Mouse (Mus musculus) layer of hippocampus, adult 2 months (tissue): ENCODE measurements at regions not wholly inside any gene's neighbourhood (a gene's known extent, or its start where the extent isn't known, plus 50 kb on each side); places are given as distances from the start of the nearest gene placed in this dataset.
"Not testable (repeated sequence)": the region's sequence is repeated elsewhere in the genome, so short reads cannot be mapped to it uniquely, and the experiment has no call there.

ENCODE experiments used
- DNase-seq, 2 experiments: peaks; one replicate each; pipeline ENCODE4 v3.0.0; 2022; ENCODE audit warnings: low spot score in 2 of 2
- H3K27ac ChIP-seq: fragments of 200-600 bp; 2 replicates; pipeline ENCODE4 v1.8.1; 2022
- H3K4me3 ChIP-seq: fragments of 200-600 bp; 2 replicates; pipeline ENCODE4 v1.8.1; 2022; ENCODE audit warnings: mild to moderate bottlenecking
- CTCF ChIP-seq: fragments of 200-600 bp; conservative IDR thresholded peaks from 2 replicates; pipeline ENCODE4 v1.8.1; 2022; ENCODE audit warnings: antibody characterized with exemption, mild to moderate bottlenecking, moderate library complexity

GRCm38 (mm10) chr1:181262496-181262895, 50.7 kb upstream of the Wdr26 start:
- no peak for TF ChIP-seq CTCF
- H3K27ac ChIP-seq = no peak overlapping the region
- no peak overlapping the region for H3K4me3 ChIP-seq
- DNase-seq = no peak

DNA sequence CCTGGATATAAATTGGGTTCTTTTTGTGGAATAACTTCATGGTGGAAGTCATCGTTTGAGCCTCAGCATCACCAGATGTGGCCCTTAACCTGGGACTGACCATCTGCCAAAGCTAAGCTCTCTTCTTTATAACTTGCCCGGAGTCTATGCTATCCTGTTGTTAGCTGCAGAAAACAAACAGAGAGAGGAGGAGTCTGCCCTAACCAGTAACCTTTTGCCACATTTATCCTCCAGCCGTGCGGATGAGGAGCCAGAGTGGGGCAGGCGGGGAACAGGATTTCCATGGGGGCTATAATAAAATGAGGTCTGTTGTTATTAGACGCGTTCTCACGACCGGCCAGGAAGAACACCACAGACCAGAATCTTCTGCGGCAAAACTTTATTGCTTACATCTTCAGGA, 51.4 kb upstream of the Wdr26 start:
- no peak for TF ChIP-seq CTCF
- no peak overlapping the region for H3K4me3 ChIP-seq
- H3K27ac ChIP-seq = no peak overlapping the region
- DNase-seq = no peak

- not testable (repeated sequence) for H3K27ac ChIP-seq, H3K4me3 ChIP-seq, DNase-seq
These were observed 58.7 kb upstream of the Wdr26 start for GRCm38 (mm10) chr1:181270469-181270868.

GRCm38 (mm10) chr1:181271164-181271563, 59.4 kb upstream of the Wdr26 start:
- TF ChIP-seq CTCF = no peak
- no peak for DNase-seq
- Histone ChIP-seq H3K27ac (no peak overlapping the region), H3K4me3 (no peak overlapping the region)

DNA sequence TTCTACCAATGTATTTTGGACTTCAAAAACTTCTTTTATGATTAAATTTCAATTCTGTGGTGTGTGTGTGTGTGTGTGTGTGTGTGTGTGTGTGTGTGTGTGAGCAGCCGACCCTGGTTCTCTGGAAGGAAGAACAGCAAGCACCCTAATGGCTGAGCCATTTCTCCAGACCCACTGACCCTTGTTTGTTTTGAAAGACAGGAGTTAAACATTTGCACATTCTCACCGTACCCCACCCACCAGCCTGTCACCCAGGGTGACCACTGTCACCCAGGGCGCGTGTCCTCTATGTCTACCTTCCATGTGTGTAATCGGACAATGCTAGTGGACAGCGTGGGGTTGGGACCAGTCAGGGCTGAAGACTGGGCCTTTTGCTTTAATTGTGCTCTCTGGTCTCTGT, 60.0 kb upstream of the Wdr26 start:
- TF ChIP-seq CTCF = no peak
- H3K4me3 ChIP-seq = no peak overlapping the region
- H3K27ac ChIP-seq = no peak overlapping the region
- no peak for DNase-seq

DNA sequence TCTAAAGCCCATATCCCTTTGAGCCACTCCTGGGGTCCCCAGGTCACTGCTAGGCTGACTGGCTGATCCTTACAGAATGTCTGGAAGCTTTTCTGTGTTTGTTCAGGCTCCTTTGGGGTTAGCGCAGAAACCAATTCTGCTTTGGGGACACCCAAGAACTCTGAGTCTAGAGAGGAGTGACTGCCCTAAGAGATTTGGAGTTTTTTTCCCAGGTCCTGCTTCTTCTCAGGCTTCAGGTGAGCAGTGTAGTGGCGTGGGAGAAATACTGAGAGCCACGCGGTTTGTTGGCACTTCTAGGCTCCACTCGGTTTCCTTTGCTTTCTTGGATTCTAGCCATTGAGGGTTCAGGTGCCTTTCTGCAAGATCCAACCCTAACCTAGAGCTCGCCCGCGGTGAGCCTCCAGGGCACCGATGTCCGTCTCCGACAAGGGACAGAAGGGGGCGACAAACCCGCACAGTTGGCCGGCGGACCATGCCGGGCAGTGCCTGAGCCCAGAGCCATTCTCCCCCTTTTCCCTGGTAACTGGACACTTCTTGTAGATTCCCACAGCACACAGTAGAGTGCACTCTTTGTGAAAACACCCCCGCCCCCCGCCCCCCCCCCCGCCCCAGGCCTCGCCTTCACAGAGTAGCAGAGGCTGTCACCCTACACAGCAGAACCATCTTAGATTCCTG, 61.0 kb upstream of the Wdr26 start:
- H3K4me3 ChIP-seq = no peak overlapping the region
- peak; percentile 85 for TF ChIP-seq CTCF
- no peak overlapping the region for H3K27ac ChIP-seq
- peak; percentile 74 to 87 for DNase-seq

DNA sequence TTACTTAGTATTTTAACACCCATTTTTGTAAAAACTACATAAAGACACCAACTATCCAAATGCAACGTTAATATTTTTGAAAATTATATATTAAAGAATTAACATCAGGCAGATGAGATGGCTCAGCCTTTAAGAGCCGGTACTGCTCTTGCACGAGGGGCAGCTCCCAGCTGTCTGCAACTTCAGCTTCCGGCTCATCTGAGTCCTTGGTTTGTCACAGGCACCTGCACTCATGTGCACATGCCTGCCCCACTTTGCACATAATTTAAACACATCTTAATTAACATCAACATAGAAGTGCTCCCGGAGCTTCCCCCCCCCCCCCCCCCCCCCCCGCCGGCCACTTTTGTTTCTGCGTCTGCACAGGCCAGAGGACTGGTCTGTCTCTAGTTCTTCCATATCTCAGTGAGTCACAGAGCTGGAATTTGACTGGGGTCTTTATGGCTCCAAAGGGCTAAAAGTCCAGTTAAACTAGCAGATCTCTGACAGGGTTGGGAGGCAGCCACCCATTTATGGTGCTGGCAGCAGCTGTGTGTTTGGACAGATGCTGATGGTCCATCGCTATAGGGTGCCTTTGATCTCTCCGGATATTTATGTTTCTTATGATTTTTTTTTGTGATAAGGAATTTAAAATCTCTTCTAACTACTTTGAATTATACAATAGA, 61.9 kb upstream of the Wdr26 start:
- no peak for TF ChIP-seq CTCF
- no peak overlapping the region for H3K27ac ChIP-seq
- DNase-seq = no peak
- H3K4me3 ChIP-seq = no peak overlapping the region

- DNase-seq = no peak
- no peak overlapping the region for H3K4me3 ChIP-seq
- TF ChIP-seq CTCF = peak; percentile 47
- H3K27ac ChIP-seq = no peak overlapping the region
These were observed 69.0 kb upstream of the Wdr26 start for GRCm38 (mm10) chr1:181280826-181281225.

GRCm38 (mm10) chr1:181282986-181283385, 69.4 kb upstream of the Cnih3 start:
- DNase-seq, H3K4me3 ChIP-seq, H3K27ac ChIP-seq: not testable (repeated sequence)

GRCm38 (mm10) chr1:181283539-181283938, 68.9 kb upstream of the Cnih3 start:
- DNase-seq, H3K4me3 ChIP-seq, H3K27ac ChIP-seq: not testable (repeated sequence)

- peak; percentile 64 for TF ChIP-seq CTCF
- no peak overlapping the region for H3K4me3 ChIP-seq
- H3K27ac ChIP-seq = no peak overlapping the region
- no peak for DNase-seq
These were observed 67.9 kb upstream of the Cnih3 start for GRCm38 (mm10) chr1:181284301-181285197.

DNA sequence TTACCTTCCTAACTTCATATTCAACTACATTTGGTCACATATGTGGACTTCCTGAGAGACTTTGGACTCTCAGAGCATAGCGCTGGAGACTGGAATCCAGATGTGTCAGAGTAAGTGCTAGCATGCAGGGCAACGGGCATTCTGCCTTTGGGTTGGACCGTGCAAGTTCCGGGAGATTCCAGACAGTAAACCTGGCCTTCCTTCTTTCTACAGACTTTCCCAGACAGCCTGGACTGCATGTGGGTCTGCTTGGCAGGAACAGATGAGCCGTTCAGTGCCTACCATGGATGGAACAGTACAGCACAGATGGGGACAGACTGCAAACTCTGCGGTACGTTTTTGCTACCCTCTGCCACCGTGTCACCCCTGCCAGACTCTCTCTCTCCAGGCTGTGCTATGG, 66.8 kb upstream of the Cnih3 start:
- no peak overlapping the region for H3K4me3 ChIP-seq
- DNase-seq = peak; percentile 19 to 29
- H3K27ac ChIP-seq = no peak overlapping the region
- TF ChIP-seq CTCF = no peak

DNA sequence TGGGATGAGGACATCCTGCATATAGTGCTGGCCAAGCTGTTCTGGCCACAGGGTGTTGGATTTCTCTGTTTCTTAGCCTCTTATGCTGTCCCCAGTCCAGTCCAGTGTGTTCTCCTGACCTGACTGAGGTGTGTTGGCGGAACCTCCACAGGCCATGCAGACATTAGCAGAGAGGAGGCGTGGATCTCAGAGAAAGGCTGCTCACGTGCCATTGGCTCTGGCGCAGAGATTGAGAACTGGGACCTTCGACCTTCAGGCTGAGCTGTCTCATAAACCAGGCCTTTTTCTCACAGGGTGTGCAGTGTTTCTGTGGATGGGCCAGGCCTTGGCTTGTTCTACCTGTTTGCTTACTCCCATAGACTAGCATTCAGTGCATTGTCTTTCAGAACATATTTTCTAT, 66.3 kb upstream of the Cnih3 start:
- H3K4me3 ChIP-seq = no peak overlapping the region
- no peak for DNase-seq
- H3K27ac ChIP-seq = no peak overlapping the region
- TF ChIP-seq CTCF = no peak
